Mouse (Mus musculus) lung, adult 2 months (tissue): ENCODE measurements around the gene Nav1.

Experiments
- CTCF ChIP-seq: fragments of 200-500 bp; IDR thresholded peaks from 2 replicates; pipeline ENCODE4 v1.5.1; 2011; ENCODE audit warnings: mild to moderate bottlenecking, low read length, control low read depth; ENCODE audit not compliant: insufficient read depth
- POLR2A ChIP-seq: fragments of 200-500 bp; IDR thresholded peaks from 2 replicates; pipeline ENCODE4 v1.6.1; 2011; ENCODE audit warnings: low read depth, mild to moderate bottlenecking, control low read depth, low read length, borderline replicate concordance; ENCODE audit errors: extremely low read depth

DNA sequence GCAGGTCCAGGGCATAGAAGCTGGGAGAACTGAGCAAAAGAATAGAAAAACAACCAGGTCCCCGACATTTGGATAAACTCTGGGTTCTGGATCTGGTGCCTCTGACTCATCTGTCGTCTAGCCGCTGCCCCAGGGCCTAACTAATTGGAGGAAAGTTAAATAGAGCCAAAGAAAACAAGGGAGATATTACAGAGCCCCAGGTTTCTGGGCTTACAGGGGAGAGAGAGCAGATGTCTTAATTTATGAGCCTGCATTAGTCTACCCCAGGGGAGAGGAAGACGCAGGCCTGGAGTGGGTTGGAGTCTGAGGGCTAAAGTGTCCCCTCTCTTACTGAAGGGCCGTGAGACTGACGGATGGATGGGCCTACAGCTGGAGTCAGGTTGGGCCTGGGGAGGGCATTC is 29.0 kb upstream of the Nav1 start:
- no peak for TF ChIP-seq CTCF
- TF ChIP-seq POLR2A = no peak
